Mouse (Mus musculus): ENCODE data around the gene Ccl20.

Gene Ccl20

DNA sequence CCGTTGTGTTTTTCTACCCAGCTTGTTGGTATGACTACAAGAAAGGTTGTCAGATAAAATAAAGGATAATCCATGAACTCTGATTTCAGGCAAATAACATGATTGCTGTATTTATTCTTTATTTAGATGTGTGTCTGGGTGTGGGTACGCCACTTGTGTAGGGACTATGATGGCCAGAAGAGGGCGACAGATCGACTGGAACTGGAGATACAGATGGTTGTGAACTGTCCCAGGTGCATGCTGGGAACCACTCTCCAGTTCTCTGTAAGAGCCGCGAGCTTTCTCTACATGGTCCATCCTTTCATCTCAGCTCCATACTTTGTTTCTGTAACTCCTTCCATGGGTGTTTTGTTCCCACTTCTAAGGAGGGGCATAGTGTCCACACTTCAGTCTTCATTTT is 22.2 kb downstream of the Ccl20 start:
- DNase-seq (ENCODE audit: extremely low spot score, low spot score): no peak

DNA sequence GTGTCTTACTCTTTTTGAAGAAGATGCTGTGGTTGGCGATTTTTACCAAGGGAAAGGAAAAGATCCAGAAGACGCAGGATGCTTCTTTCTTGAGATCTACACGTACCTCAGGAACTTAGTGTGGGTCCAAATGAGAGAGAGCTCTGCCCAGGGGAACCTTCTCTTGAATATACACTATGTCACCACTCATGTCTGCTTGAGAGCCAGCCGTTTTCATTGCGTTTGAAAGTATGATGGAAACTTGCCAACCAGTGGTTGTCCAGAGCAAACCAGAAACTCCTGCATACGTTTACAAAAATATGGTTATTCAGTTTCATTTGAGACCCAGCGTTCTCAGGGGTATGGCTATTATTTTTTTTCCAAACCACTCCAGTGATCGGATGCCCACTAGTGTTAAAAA is 24.9 kb downstream of the Ccl20 start:
- no peak for DNase-seq (ENCODE audit: extremely low spot score, low spot score)

DNA sequence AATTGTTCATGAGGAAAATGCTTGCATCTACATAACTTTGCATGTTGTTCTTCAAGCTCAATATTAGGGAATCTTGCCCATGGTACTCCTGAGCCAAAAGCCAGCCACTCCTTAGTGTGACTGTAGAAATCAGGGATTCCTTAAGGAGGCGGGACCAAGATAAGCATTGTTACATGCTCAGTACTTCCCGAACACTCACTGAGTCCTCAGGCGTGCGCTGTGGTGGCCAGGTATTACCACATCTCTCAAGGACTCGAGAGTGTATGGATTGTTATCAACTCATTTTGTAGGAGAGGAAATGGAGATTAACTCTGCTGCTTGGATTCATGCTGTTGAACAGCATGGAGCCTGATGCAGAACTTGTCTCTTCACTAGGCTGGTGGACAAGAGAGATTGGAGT is 25.5 kb downstream of the Ccl20 start:
- DNase-seq (ENCODE audit: extremely low spot score, low spot score): no peak

DNA sequence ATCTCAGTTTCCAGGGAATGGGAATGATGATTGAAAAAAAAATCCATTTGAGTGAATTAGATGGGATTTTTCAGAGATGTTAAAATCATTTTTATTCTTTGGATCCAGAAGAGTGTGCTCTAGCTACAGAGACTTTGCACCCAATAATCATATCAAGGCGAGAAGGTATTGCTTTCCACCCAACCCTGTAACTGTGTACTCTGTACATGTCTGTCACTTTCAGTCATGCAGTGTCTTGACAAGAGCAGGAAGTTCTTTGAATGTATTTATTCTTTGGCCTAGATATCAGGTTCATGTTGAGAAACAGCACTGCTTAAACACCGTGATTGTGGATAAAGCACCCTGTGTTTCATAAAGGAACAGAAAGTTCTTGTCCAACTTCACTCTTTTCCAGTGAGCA is 30.0 kb downstream of the Ccl20 start:
- no peak for DNase-seq (ENCODE audit: extremely low spot score, low spot score)

DNA sequence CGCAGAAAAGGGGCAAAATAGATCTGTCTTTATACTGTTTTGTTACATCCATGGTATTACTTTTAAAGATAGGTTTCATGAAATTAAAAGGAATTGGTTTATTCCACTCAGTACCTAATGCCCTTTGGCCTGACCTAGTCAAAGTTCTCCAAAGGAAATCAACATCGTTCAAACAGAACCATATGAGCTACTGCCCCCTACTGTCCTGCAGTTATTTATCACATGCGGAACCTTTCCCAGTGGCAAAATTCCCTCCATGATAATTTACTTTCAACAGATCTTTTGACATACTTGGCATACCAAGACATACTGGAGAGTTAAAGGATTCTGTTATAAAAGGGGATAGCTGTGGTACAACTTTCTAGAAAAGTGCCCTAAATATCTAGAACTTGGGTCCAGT is 33.7 kb downstream of the Ccl20 start:
- no peak for DNase-seq (ENCODE audit: extremely low spot score, low spot score)

DNA sequence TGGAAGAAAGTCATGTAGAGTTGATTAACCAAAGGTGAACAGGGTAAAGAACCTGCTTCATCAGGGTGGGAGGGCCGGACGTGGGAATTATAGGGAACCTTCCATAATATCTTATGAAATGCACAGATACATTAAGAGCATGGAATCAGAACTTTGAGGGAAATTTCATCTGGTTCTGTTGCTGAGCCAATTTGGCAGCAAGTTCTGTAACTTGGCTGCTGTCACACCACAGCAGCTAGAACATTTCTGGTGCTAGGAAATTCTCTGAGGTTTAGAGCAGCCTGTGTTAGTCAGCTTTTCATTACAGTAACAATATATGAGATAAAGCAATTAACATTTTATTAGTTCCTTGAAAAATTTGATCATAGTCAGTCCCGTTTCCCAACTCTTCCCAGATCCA is 36.4 kb downstream of the Ccl20 start:
- DNase-seq (ENCODE audit: extremely low spot score, low spot score): no peak

DNA sequence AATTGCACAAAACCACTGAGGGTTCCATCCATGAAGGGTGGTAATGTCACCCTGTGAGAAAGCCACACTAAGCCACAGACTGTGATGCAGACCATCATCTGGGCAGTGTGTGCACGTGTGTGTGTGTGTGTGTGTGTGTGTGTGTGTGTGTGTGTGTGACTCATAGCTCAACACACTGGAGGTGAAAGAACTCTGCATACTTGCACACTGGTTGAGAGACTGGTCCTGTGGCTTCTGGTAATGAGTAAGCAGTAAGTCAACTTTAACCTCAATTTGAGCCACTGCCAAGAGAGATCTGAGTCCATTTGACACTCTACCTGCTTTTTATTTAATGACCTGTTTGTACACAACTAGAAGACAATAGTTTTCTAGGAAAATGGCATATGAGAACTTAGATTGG is 40.3 kb downstream of the Ccl20 start:
- DNase-seq (ENCODE audit: extremely low spot score, low spot score): no peak

DNA sequence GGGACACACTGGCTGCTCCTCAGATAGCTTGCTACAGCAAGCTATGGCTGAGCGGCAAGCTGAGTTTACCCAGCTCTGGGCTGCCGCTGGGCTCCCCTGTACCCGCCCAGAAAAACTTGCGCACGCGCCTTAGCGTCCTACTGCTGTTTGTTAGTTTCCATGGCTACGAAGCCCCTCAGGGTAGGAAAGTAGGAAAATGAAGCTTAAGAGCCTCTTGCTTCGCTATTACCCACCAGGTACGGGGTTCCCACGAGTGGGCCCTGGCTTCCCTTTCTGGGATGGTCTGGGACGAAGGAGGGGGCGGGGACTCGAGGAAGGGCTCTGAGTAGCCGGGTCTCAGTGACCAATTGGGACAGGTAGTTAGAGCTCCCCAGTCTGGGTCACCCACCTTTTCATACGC is 43.0 kb downstream of the Ccl20 start, which contains the start of gene Daw1:
TSS of gene Daw1 (plus strand) at position 150 of the 400 bp plus-strand sequence.
- DNase-seq (ENCODE audit: extremely low spot score, low spot score): peak; percentile 86

DNA sequence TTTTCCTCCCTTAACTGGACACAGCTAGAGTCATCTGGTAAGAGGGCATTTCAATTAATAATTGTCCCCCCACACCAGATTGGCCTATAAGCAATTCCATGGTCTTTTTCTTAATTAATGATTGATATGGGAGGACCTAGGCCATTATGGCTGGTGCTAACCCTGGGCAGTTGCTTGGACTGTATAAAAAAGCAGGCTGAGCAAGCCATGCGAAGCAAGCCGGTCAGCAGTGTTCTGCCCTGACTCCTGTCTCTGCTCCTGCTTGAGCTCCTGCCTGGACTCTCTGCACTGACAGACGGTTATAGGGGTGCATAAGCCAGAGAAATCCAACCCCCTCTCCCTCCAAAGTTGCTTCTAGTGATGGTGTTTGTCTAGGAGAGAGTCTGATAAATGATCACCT is 45.1 kb downstream of the Ccl20 start:
- DNase-seq (ENCODE audit: extremely low spot score, low spot score): no peak

DNA sequence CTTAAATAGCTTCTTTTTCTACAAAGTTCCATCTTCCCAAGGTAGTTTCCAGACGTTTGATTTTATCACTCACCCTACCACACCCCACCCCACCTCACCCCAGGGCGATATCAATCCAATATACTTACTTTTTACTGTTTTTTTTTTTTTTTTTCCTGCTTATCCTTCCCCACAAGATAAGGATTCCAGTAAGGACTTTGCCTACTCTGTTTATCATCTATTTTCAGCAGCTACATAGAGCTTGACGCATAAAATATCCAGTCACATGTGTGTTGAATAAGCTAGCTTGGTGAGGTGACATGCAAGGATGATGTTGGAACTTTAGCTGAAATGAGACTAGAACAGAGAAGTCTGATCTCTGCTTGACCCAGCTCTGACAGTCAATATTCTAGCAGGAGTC is 47.5 kb downstream of the Ccl20 start:
- DNase-seq (ENCODE audit: extremely low spot score, low spot score): no peak

Data from neural tube, embryonic 10.5 days (tissue).